Mouse (Mus musculus): ENCODE results near the gene Ctrb1.

- no peak for TF ChIP-seq GATA1 (IDR thresholded peaks at IDR 0.05; ENCODE audit: low read length)
- TF ChIP-seq TAL1 (IDR thresholded peaks at IDR 0.05; ENCODE audit: low read length): no peak
These were observed 14.4 kb upstream of the Ctrb1 start for GRCm38 (mm10) chr8:111705222-111705621.

Measured in erythroblast, embryonic 14.5 days (primary cell).